Mouse (Mus musculus) monocyte, adult 5-6 weeks (primary cell): ENCODE results near the gene Prnp. TPM values are rescaled to one million over a fixed set of nuclear protein-coding genes. Genes with fewer than 3 reads are reported as not detected.
A peak's percentile ranks its signal among the peaks of the same experiment; 100 is the strongest.

Experiments
- ATAC-seq: fragments of 153-309, 156-312 bp; replicated peaks from 2 replicates; pipeline ENCODE4 v1.8.0; 2017; ENCODE audit warnings: mild to moderate bottlenecking; ENCODE audit not compliant: low TSS enrichment, insufficient number of reproducible peaks, severe bottlenecking, poor library complexity, low FRiP score
- total RNA-seq: library from RNA; stranded (forward); fragments of 200-1000, 200-491, 200-594 nt; gene quantifications from 3 replicates; pipeline ENCODE4 v1.2.3, GENCODE M21; 2017

The Prnp gene
- total RNA-seq = 0.49 to 2.3 TPM (median 1.6 TPM) in 3 replicates

- ATAC-seq = peak; percentile 89
Measured at GRCm38 (mm10) chr2:131909683-131910572, at the start of gene Prnp, which contains the start of gene Prn. Prnp (plus strand) TSS chr2:131909928. Prn (plus strand) TSS chr2:131909957.

- no peak for ATAC-seq
Measured at GRCm38 (mm10) chr2:131862617-131863275, 47.0 kb upstream of the Prnp start.

GRCm38 (mm10) chr2:131863472-131863871 lies 46.3 kb upstream of the Prnp start:
- no peak for ATAC-seq

DNA sequence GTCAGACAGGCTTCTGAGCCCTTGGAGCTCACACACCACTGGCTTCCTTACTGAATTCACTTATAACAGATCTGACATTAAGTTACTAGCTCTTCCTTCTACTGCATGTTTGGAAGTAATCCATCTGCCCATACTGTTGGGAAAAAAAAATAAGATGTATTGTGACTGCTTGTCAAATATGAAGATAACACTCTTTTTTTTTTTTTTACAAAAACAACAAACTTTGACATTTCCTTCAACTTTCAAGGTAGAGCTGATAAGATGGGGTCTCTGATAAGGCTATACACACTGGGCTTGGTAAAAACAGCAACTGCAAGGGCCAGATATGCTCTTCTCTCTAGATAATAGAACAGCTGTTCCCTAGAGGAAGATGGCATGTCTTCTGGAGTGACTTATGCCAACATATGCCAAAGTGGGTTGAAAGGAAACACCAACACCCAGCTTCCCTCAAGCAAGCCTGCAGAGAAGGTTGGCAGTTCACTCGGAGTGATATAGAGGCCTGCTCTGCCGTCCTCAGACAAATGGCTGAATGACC lies 45.4 kb upstream of the Prnp start:
- no peak for ATAC-seq

- ATAC-seq = no peak
Measured at GRCm38 (mm10) chr2:131866676-131867075, 43.1 kb upstream of the Prnp start.

DNA sequence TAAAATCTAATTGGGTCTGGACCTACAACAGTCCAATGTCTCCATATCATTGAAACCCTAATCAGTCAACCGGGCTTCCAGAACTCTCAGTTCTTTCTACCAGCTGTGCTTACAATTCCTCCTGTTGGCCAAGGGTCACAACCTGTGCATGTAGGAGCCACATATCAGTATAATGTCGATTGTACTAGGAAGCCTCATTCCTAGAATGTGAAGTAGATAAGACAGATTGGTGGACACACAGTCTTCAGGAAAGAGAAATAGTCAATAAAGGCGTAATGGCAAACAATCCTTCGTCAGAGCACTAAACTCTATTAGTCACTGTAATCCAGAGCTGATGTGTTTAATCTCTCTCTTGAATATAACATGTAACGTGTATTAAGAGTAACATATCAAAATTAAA lies 40.7 kb upstream of the Prnp start:
- no peak for ATAC-seq

GRCm38 (mm10) chr2:131873376-131873775 lies 36.4 kb upstream of the Prnp start:
- ATAC-seq = no peak

GRCm38 (mm10) chr2:131876551-131877265 lies 33.0 kb upstream of the Prnp start:
- no peak for ATAC-seq

- ATAC-seq = no peak
Measured at GRCm38 (mm10) chr2:131881766-131882165, 28.0 kb upstream of the Prnp start.

GRCm38 (mm10) chr2:131883136-131883535 lies 26.6 kb upstream of the Prnp start:
- no peak for ATAC-seq

DNA sequence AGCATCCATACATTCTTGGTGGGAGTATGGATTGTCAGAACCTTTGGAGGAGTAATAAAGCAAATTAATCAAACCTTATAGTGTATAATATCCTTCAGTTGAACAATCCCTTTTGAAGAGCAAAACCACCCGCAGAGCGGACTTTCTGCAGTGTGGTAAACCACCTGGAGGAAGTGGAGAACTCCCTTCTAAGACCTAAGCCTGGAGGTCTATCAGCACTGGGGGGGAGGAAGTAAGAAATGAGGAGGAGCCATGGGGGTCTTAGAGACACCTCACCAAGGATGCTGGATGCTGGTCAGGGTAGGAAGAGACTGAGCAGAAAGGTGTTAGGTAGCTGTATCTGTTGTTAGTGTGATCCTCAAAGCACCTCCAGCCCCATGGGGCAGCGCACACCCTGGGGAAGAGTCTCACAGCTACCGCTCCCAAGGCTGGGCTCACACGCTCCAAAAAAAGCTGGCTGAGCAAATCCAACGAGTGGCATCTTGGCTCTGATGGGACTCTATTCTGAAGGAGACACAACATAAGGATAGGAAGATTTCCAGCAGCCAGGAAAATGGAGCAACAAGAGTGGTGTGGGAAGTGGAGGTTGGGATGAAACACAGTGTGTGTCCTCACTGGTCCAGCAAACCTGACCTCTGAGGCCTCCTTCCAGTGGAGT lies 23.1 kb upstream of the Prnp start:
- no peak for ATAC-seq

GRCm38 (mm10) chr2:131888233-131888632 lies 21.5 kb upstream of the Prnp start:
- ATAC-seq = no peak

- no peak for ATAC-seq
Measured at GRCm38 (mm10) chr2:131892534-131892933, 17.2 kb upstream of the Prnp start.

DNA sequence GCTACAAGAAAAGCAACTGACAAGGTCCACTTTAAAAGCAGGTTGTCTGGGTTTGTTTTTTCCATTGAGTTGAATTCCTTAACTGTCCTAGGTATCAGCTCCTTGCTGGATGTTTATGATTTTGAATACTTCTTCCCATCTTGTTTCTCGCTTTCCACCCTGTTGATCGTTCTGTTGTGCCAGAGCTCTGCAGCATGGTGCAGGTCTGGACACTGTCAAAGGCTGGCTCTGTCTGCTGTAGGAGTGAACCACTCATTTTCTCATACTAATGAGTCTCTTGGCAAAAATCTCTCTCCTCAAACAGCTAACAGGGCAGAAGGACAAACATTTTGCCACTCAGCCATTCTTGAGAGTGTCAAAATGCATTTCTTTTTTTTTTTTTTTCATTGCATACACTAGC lies 14.6 kb upstream of the Prnp start:
- no peak for ATAC-seq

- ATAC-seq = no peak
Measured at GRCm38 (mm10) chr2:131896011-131896410, 13.7 kb upstream of the Prnp start.

GRCm38 (mm10) chr2:131897336-131898109 lies 12.2 kb upstream of the Prnp start:
- ATAC-seq = no peak

DNA sequence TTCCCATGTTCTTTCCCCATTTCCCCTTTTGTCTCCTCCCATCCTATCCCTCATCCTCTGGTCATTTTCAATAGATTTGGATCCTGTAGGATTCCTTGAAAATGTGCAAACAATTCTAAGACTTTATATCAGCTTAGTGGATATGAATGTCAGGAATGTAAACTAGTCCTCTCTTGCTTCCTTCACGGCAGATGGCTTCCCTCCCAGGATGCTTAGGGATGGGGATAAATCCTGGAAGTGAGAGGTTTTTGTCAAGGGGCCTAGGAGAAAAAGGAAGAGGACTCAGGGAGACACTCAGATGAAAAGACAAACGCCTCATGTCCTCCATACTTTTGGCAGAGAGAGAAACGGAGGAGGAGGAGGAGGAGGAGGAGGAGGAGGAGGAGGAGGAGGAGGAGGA lies 7.3 kb upstream of the Prnp start:
- no peak for ATAC-seq

- no peak for ATAC-seq
Measured at GRCm38 (mm10) chr2:131902867-131903266, 6.9 kb upstream of the Prnp start.
